Mouse (Mus musculus) MEL (cell line): ENCODE data around the gene Rell1.

Experiments used
- BHLHE40 ChIP-seq: IDR thresholded peaks from 2 replicates; pipeline ENCODE4 v1.6.1; 2012; ENCODE audit warnings: low read depth, mild to moderate bottlenecking, inconsistent platforms, low read length, improper control_type of control experiment, borderline replicate concordance
- CHD1 ChIP-seq: IDR thresholded peaks from 2 replicates; pipeline ENCODE4 v1.6.1; 2012; ENCODE audit warnings: low read depth, mild to moderate bottlenecking, inconsistent platforms, low read length, improper control_type of control experiment
- CTCF ChIP-seq, 3 experiments: IDR thresholded peaks in 2 of 3; conservative IDR thresholded peaks in 1 of 3; 2 replicates each; pipeline ENCODE4 v1.5.1; 2011 to 2012; ENCODE audit warnings: low read length in 3 of 3, low read depth in 2 of 3, mild to moderate bottlenecking in 2 of 3, improper control_type of control experiment in 1 of 3, inconsistent platforms in 1 of 3, mixed read lengths in 1 of 3, moderate library complexity in 1 of 3; ENCODE audit not compliant: control insufficient read depth in 1 of 3, insufficient read depth in 1 of 3, poor library complexity in 1 of 3, severe bottlenecking in 1 of 3
- E2F4 ChIP-seq: IDR thresholded peaks from 2 replicates; pipeline ENCODE4 v1.6.1; 2011; ENCODE audit warnings: low read depth, low read length, improper control_type of control experiment, borderline replicate concordance
- GABPA ChIP-seq: IDR thresholded peaks from 2 replicates; pipeline ENCODE4 v1.6.1; 2012; ENCODE audit warnings: low read depth, mild to moderate bottlenecking, inconsistent platforms, low read length, improper control_type of control experiment, moderate library complexity
- HCFC1 ChIP-seq: IDR thresholded peaks from 2 replicates; pipeline ENCODE4 v1.6.1; 2012; ENCODE audit warnings: low read depth, mild to moderate bottlenecking, inconsistent platforms, low read length, improper control_type of control experiment, moderate library complexity
- MAFK ChIP-seq: IDR thresholded peaks from 2 replicates; pipeline ENCODE4 v1.6.1; 2011; ENCODE audit warnings: low read depth, mild to moderate bottlenecking, low read length, improper control_type of control experiment, borderline replicate concordance
- MAX ChIP-seq: IDR thresholded peaks from 2 replicates; pipeline ENCODE4 v1.6.1; 2011; ENCODE audit warnings: low read length, improper control_type of control experiment
- MAZ ChIP-seq: IDR thresholded peaks from 2 replicates; pipeline ENCODE4 v1.6.1; 2012; ENCODE audit warnings: low read depth, mild to moderate bottlenecking, inconsistent platforms, low read length, improper control_type of control experiment
- MYC ChIP-seq: IDR thresholded peaks from 2 replicates; pipeline ENCODE4 v1.6.1; 2011; ENCODE audit warnings: low read depth, mild to moderate bottlenecking, low read length, improper control_type of control experiment, moderate library complexity
- POLR2A ChIP-seq, 2 experiments: IDR thresholded peaks; 2 replicates each; pipeline ENCODE4 v1.6.1; 2011 to 2012; ENCODE audit warnings: low read length in 2 of 2, mild to moderate bottlenecking in 2 of 2, control low read depth in 1 of 2, improper control_type of control experiment in 1 of 2, low read depth in 1 of 2, moderate library complexity in 1 of 2; ENCODE audit not compliant: control insufficient read depth in 1 of 2, insufficient read depth in 1 of 2, poor library complexity in 1 of 2
- POLR2AphosphoS5 ChIP-seq: IDR thresholded peaks from 2 replicates; pipeline ENCODE4 v1.6.1; 2012; ENCODE audit warnings: low read depth, borderline replicate concordance, mild to moderate bottlenecking, inconsistent platforms, low read length, moderate library complexity, mixed read lengths
- USF1 ChIP-seq: IDR thresholded peaks from 2 replicates; pipeline ENCODE4 v1.6.1; 2014; ENCODE audit warnings: low read depth, mild to moderate bottlenecking, inconsistent platforms, low read length, improper control_type of control experiment, moderate library complexity

DNA sequence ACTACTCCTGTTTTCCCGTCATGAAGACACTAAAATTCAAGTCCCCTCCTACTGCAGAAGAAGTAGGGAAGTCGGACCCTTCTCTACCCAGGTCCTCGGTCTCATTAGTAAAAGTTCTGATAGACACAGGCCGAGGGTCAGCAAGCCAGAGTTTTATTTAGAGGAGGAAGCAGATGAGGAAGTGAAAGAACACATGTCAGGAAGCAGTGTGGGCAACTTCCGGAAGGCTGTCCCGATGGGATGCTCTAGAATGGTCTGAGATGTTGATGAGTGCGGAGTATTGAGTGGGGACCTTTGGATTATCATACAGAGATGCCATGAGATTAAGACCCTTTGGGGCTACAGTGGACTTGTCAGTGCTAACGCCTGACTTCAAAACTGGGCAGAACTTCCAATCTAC, 109.8 kb downstream of the Rell1 start:
- TF ChIP-seq POLR2A (IDR thresholded peaks at IDR 0.05; ENCODE audit: control insufficient read depth in 1 of 2, insufficient read depth in 1 of 2, low read depth in 1 of 2, low read length in 2 of 2, poor library complexity in 1 of 2): no peak
- no peak for TF ChIP-seq CTCF (IDR thresholded peaks at IDR 0.05 in 2 of 3, conservative IDR thresholded peaks at IDR 0.05 in 1 of 3; ENCODE audit: control insufficient read depth in 1 of 3, insufficient read depth in 1 of 3, low read depth in 2 of 3, low read length in 3 of 3, poor library complexity in 1 of 3, severe bottlenecking in 1 of 3)
- no peak for TF ChIP-seq HCFC1
- TF ChIP-seq E2F4: no peak
- no peak for TF ChIP-seq CHD1
- TF ChIP-seq USF1: no peak
- TF ChIP-seq POLR2AphosphoS5: no peak
- no peak for TF ChIP-seq MYC
- no peak for TF ChIP-seq MAX
- no peak for TF ChIP-seq GABPA
- no peak for TF ChIP-seq MAZ
- no peak for TF ChIP-seq MAFK
- no peak for TF ChIP-seq BHLHE40
